Mouse (Mus musculus): ENCODE results near the gene Gpx5. TPM values are rescaled to one million over a fixed set of nuclear protein-coding genes. Genes with fewer than 3 reads are reported as not detected.

Gene Gpx5
- polyA plus RNA-seq, 1 experiment from 2014 or later = not detected

- H3K4me1 ChIP-seq (ENCODE audit: control insufficient read depth, insufficient read depth, low read length) = no peaks in the 10 kb centered on the region; the same call in 1 of the 2 replicates
- peak overlapping the region; percentile 56 for H3K9ac ChIP-seq (ENCODE audit: low read depth, low read length)
- ATAC-seq = peak; percentile 57
- no peaks in the 10 kb centered on the region for H3K36me3 ChIP-seq (ENCODE audit: control insufficient read depth, insufficient read depth, low read length)
- under 1% methylated on average over 29 of the region's 29 CpGs for WGBS
- H3K4me2 ChIP-seq (ENCODE audit: low read depth, low read length) = peak overlapping the region; percentile 86
- H3K27me3 ChIP-seq (replicated peaks; ENCODE audit: control insufficient read depth, insufficient read depth, low read length) = no peaks in the 10 kb centered on the region
- H3K27ac ChIP-seq (ENCODE audit: low read length) = no peak overlapping the region
- peak overlapping the region; percentile 66 for H3K4me3 ChIP-seq (ENCODE audit: low read length)
- no peaks in the 10 kb centered on the region for H3K9me3 ChIP-seq (ENCODE audit: control insufficient read depth, low read length)
These were observed 17.3 kb downstream of the Gpx5 start for GRCm38 (mm10) chr13:21275021-21275814.

- Histone ChIP-seq H3K27ac (ENCODE audit: low read length) (no peak overlapping the region), H3K9ac (ENCODE audit: low read depth, low read length) (no peak overlapping the region), H3K36me3 (ENCODE audit: control insufficient read depth, insufficient read depth, low read length) (no peaks in the 10 kb centered on the region), H3K4me2 (ENCODE audit: low read depth, low read length) (peak overlapping the region; percentile 17; the same call in 1 of the 2 replicates), H3K27me3 (replicated peaks; ENCODE audit: control insufficient read depth, insufficient read depth, low read length) (no peaks in the 10 kb centered on the region), H3K9me3 (ENCODE audit: control insufficient read depth, low read length) (no peaks in the 10 kb centered on the region), H3K4me3 (ENCODE audit: low read length) (no peak overlapping the region), H3K4me1 (ENCODE audit: control insufficient read depth, insufficient read depth, low read length) (0 out of 2 replicates have a peak, but pooled peaks cover 6% of the 10 kb centered on the region)
- ATAC-seq = peak; percentile 57
- 3% methylated on average over 1 of the region's 1 CpGs for WGBS
These were observed 24.3 kb downstream of the Gpx5 start for GRCm38 (mm10) chr13:21268262-21268661.

- Histone ChIP-seq H3K27me3 (replicated peaks; ENCODE audit: control insufficient read depth, insufficient read depth, low read length) (no peaks in the 10 kb centered on the region), H3K4me3 (ENCODE audit: low read length) (no peak overlapping the region), H3K9me3 (ENCODE audit: control insufficient read depth, low read length) (no peaks in the 10 kb centered on the region), H3K27ac (ENCODE audit: low read length) (no peak overlapping the region), H3K4me2 (ENCODE audit: low read depth, low read length) (0 out of 2 replicates have a peak overlapping the region, but pooled peaks have one; percentile 17), H3K4me1 (ENCODE audit: control insufficient read depth, insufficient read depth, low read length) (0 out of 2 replicates have a peak, but pooled peaks cover 6% of the 10 kb centered on the region), H3K9ac (ENCODE audit: low read depth, low read length) (no peak overlapping the region), H3K36me3 (ENCODE audit: control insufficient read depth, insufficient read depth, low read length) (no peaks in the 10 kb centered on the region)
- WGBS = 34% methylated on average over 4 of the region's 4 CpGs
- no peak for ATAC-seq
These were observed 25.0 kb downstream of the Gpx5 start for GRCm38 (mm10) chr13:21267541-21267940.

- Histone ChIP-seq H3K4me2 (ENCODE audit: low read depth, low read length) (no peak overlapping the region), H3K36me3 (ENCODE audit: control insufficient read depth, insufficient read depth, low read length) (no peaks in the 10 kb centered on the region), H3K9me3 (ENCODE audit: control insufficient read depth, low read length) (no peaks in the 10 kb centered on the region), H3K27me3 (replicated peaks; ENCODE audit: control insufficient read depth, insufficient read depth, low read length) (no peaks in the 10 kb centered on the region), H3K4me3 (ENCODE audit: low read length) (no peak overlapping the region), H3K9ac (ENCODE audit: low read depth, low read length) (no peak overlapping the region), H3K27ac (ENCODE audit: low read length) (no peak overlapping the region), H3K4me1 (ENCODE audit: control insufficient read depth, insufficient read depth, low read length) (0 out of 2 replicates have a peak, but pooled peaks cover 6% of the 10 kb centered on the region)
- 55% methylated on average over 2 of the region's 2 CpGs for WGBS
- no peak for ATAC-seq
These were observed 26.8 kb downstream of the Gpx5 start for GRCm38 (mm10) chr13:21265736-21266135.

DNA sequence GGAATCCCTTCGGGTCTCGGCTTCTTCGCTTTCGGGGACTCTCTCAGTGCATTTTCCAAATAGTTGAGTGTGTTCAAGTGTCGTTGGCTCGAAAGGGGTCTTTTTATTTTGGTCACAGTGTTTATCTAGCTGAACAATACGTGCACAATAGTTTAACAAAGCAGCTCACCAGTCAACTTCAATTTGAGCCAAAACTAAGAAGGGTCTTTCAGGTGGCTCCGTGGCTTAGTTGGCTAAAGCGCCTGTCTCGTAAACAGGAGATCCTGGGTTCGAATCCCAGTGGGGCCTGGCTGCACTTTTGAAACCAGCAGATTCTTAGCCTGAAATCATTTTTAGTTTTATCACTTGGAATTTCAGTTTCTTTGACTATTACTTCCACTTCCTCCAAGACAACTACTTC is 28.2 kb downstream of the Gpx5 start:
- Histone ChIP-seq H3K9ac (ENCODE audit: low read depth, low read length) (no peak overlapping the region), H3K4me2 (ENCODE audit: low read depth, low read length) (peak overlapping the region; percentile 42), H3K27ac (ENCODE audit: low read length) (no peak overlapping the region), H3K27me3 (replicated peaks; ENCODE audit: control insufficient read depth, insufficient read depth, low read length) (no peaks in the 10 kb centered on the region), H3K36me3 (ENCODE audit: control insufficient read depth, insufficient read depth, low read length) (no peaks in the 10 kb centered on the region), H3K9me3 (ENCODE audit: control insufficient read depth, low read length) (no peaks in the 10 kb centered on the region), H3K4me1 (ENCODE audit: control insufficient read depth, insufficient read depth, low read length) (peaks cover 10% of the 10 kb centered on the region; the same call in 1 of the 2 replicates), H3K4me3 (ENCODE audit: low read length) (peak overlapping the region; percentile 41)
- ATAC-seq = no peak
- WGBS = 4% methylated on average over 11 of the region's 11 CpGs

- Histone ChIP-seq H3K9ac (ENCODE audit: low read depth, low read length) (0 out of 2 replicates have a peak overlapping the region, but pooled peaks have one; percentile 33), H3K4me3 (ENCODE audit: low read length) (peak overlapping the region; percentile 41), H3K27ac (ENCODE audit: low read length) (no peak overlapping the region), H3K4me1 (ENCODE audit: control insufficient read depth, insufficient read depth, low read length) (peaks cover 10% of the 10 kb centered on the region; the same call in 1 of the 2 replicates), H3K36me3 (ENCODE audit: control insufficient read depth, insufficient read depth, low read length) (no peaks in the 10 kb centered on the region), H3K9me3 (ENCODE audit: control insufficient read depth, low read length) (no peaks in the 10 kb centered on the region), H3K27me3 (replicated peaks; ENCODE audit: control insufficient read depth, insufficient read depth, low read length) (no peaks in the 10 kb centered on the region), H3K4me2 (ENCODE audit: low read depth, low read length) (peak overlapping the region; percentile 42)
- 5% methylated on average over 11 of the region's 11 CpGs for WGBS
- ATAC-seq = no peak
These were observed 28.6 kb downstream of the Gpx5 start for GRCm38 (mm10) chr13:21263910-21264309.

GRCm38 (mm10) chr13:21262787-21263461 is 29.6 kb downstream of the Gpx5 start:
- H3K27me3 ChIP-seq (replicated peaks; ENCODE audit: control insufficient read depth, insufficient read depth, low read length) = no peaks in the 10 kb centered on the region
- ATAC-seq = peak; percentile 72

GRCm38 (mm10) chr13:21260289-21260688 is 32.2 kb downstream of the Gpx5 start:
- WGBS = 32% methylated on average over 5 of the region's 5 CpGs
- no peaks in the 10 kb centered on the region for H3K36me3 ChIP-seq (ENCODE audit: control insufficient read depth, insufficient read depth, low read length)
- H3K4me1 ChIP-seq (ENCODE audit: control insufficient read depth, insufficient read depth, low read length) = peaks cover 12% of the 10 kb centered on the region; the same call in 1 of the 2 replicates
- H3K9me3 ChIP-seq (ENCODE audit: control insufficient read depth, low read length) = no peaks in the 10 kb centered on the region
- ATAC-seq = no peak
- no peak overlapping the region for H3K27ac ChIP-seq (ENCODE audit: low read length)
- no peaks in the 10 kb centered on the region for H3K27me3 ChIP-seq (replicated peaks; ENCODE audit: control insufficient read depth, insufficient read depth, low read length)
- H3K4me2 ChIP-seq (ENCODE audit: low read depth, low read length) = peak overlapping the region; percentile 56
- peak overlapping the region; percentile 50 for H3K4me3 ChIP-seq (ENCODE audit: low read length)
- H3K9ac ChIP-seq (ENCODE audit: low read depth, low read length) = no peak overlapping the region

More at GRCm38 (mm10) chr13:21262787-21263461, 29.6 kb downstream of the Gpx5 start:
- Histone ChIP-seq H3K36me3 (ENCODE audit: control insufficient read depth, insufficient read depth, low read length) (no peaks in the 10 kb centered on the region), H3K4me1 (ENCODE audit: control insufficient read depth, insufficient read depth, low read length) (peaks cover 10% of the 10 kb centered on the region; the same call in 1 of the 2 replicates), H3K4me3 (ENCODE audit: low read length) (no peak overlapping the region), H3K9me3 (ENCODE audit: control insufficient read depth, low read length) (no peaks in the 10 kb centered on the region), H3K27ac (ENCODE audit: low read length) (no peak overlapping the region), H3K4me2 (ENCODE audit: low read depth, low read length) (no peak overlapping the region), H3K9ac (ENCODE audit: low read depth, low read length) (no peak overlapping the region)
- 54% methylated on average over 4 of the region's 4 CpGs for WGBS

DNA sequence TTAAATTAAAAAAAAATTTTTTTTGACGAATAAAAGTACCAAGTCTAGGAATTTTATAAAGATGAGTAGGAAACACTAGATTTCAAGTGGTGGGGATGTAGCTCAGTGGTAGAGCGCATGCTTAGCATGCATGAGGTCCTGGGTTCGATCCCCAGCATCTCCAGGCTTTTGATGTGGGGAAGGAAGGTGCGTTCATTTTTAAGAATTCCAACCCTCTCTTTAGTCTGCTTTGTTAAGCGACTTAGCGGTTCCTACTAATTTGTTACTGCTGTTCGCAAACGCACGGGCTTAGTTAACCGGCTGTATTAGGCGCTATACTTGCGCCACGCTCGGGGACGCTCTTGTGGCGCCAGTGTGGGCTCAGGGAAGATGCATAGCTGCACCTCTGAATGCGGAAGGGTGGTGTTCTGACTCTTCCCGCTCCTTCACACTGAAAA is 32.8 kb downstream of the Gpx5 start:
- under 1% methylated on average over 18 of the region's 18 CpGs for WGBS
- no peak overlapping the region for H3K27ac ChIP-seq (ENCODE audit: low read length)
- ATAC-seq = peak; percentile 75
- H3K4me1 ChIP-seq (ENCODE audit: control insufficient read depth, insufficient read depth, low read length) = peaks cover 12% of the 10 kb centered on the region; the same call in 1 of the 2 replicates
- no peaks in the 10 kb centered on the region for H3K9me3 ChIP-seq (ENCODE audit: control insufficient read depth, low read length)
- H3K9ac ChIP-seq (ENCODE audit: low read depth, low read length) = peak overlapping the region; percentile 16; the same call in 1 of the 2 replicates
- no peaks in the 10 kb centered on the region for H3K27me3 ChIP-seq (replicated peaks; ENCODE audit: control insufficient read depth, insufficient read depth, low read length)
- H3K4me2 ChIP-seq (ENCODE audit: low read depth, low read length) = peak overlapping the region; percentile 56
- H3K36me3 ChIP-seq (ENCODE audit: control insufficient read depth, insufficient read depth, low read length) = no peaks in the 10 kb centered on the region
- H3K4me3 ChIP-seq (ENCODE audit: low read length) = peak overlapping the region; percentile 50
